Mouse (Mus musculus): ENCODE measurements around the gene Mog. TPM values are rescaled to one million over a fixed set of nuclear protein-coding genes. Genes with fewer than 3 reads are reported as not detected.

Mog gene
- total and polyA plus RNA-seq, 3 experiments, result not detected

DNA sequence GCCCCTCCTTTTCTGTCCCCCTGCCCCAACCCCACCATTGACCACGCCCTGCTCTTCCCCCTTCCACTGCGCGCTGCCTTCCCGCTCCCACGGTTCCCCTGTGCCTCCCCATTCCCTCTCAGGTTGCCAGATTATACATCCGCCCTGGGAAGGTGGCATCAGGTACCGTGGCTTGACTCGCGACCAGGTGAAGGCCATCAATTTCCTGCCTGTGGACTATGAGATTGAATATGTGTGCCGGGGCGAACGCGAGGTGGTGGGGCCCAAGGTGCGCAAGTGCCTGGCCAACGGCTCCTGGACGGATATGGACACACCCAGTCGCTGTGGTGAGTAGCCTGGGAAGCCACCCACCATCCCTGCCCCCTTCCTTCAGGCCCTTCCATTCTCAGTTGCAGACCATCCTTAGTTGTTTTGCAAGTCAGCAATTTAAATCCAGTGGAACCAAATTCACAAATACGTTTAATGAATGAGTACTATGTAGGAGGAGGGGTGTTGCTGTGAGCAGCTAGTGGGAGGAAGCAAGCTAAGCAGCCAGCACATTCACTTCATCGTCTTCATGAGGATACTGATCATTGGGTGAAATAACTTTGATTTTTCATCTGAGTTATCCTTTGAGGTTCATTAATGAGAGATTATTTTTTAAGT, 24.3 kb upstream of the Mog start:
- Histone ChIP-seq H3K36me3 (replicated peaks in 1 of 2; ENCODE audit: control insufficient read depth in 1 of 2, insufficient read depth in 1 of 2, low read length in 1 of 2) (peaks cover 3 to 31% of the 10 kb centered on the region in 2 experiments), H3K4me3 (replicated peaks in 1 of 3; ENCODE audit: low read depth in 2 of 3, low read length in 2 of 3, poor library complexity in 1 of 3) (no peak overlapping the region), H3K4me2 (ENCODE audit: insufficient read depth, low read depth, poor library complexity, severe bottlenecking) (no peak overlapping the region), H3K9me3 (replicated peaks; ENCODE audit: low read length) (no peaks in the 10 kb centered on the region), H3K4me1 (ENCODE audit: control insufficient read depth in 1 of 2, insufficient read depth in 2 of 2) (peaks cover 6 to 20% of the 10 kb centered on the region in 2 experiments), H3K9ac (ENCODE audit: insufficient read depth, low read depth) (no peak overlapping the region), H3K79me2 (replicated peaks; ENCODE audit: control insufficient read depth, extremely low read depth, insufficient read depth, poor library complexity, severe bottlenecking) (no peaks in the 10 kb centered on the region), H3K27ac (ENCODE audit: insufficient read depth, low read depth) (no peak overlapping the region), H3K27me3 (replicated peaks) (peaks cover 6% of the 10 kb centered on the region)
- DNase-seq (ENCODE audit: extremely low read depth), result no peak
- in situ Hi-C loops (cut with MboI; ENCODE audit: low pct_ligation_motif_present, low pct_unique_long_range_greater_than_20kb, low sequenced_read_pairs) (no loop called here), dilution Hi-C loops (cut with MboI; ENCODE audit: extremely low pct_ligation_motif_present, extremely low pct_unique_long_range_greater_than_20kb, low sequenced_read_pairs) (no loop called here)
- TF ChIP-seq POLR2A (IDR thresholded peaks at IDR 0.05; ENCODE audit: low read depth, low read length), result no peak
- TF ChIP-seq MAFK (IDR thresholded peaks at IDR 0.05; ENCODE audit: insufficient replicate concordance, low read length), result peak; percentile 70
- no peak for TF ChIP-seq JUN (IDR thresholded peaks at IDR 0.05; ENCODE audit: insufficient read depth, low read depth, low read length)
- TF ChIP-seq GABPA (IDR thresholded peaks at IDR 0.05; ENCODE audit: insufficient replicate concordance, low read depth, low read length), result no peak

DNA sequence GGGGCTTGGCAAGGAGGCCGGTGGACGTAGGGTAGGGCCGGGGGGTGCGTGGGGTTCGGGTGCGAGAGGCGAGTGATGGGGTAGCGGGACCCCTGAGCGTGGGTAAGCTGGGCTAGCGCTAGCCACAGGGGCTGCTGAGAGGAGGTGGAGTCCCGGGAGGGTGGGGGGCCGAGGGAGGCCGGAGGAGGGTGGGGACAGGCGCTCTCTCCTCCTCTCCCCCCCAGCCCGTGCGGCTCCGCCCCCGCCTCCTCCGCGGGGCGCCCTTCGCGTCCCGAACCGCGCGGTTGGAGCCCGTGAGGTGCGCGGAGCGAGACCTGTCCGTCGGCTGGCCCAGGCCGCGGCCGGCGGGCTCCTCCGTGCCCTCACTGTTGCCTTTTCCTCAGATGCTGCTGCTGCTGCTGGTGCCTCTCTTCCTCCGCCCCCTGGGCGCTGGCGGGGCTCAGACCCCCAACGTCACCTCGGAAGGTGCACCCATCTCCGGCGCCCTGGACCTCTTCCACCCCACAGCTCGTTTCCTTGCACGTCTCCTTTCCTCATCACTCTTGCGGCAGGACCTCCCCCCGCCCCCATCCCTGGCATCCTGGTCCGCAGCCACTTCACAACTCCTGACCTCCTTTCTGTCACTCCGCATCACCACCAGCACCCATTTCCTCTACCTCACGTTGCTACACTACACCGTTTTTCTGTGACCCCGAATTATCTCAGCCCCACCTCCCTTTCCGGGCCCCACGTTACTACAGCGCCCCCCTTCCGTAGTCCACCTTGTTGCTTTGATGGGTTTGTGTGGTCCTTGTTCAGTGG, 23.3 kb upstream of the Mog start:
- Histone ChIP-seq H3K9ac (ENCODE audit: insufficient read depth, low read depth) (peak overlapping the region; percentile 64), H3K9me3 (replicated peaks; ENCODE audit: low read length) (no peaks in the 10 kb centered on the region), H3K4me1 (ENCODE audit: control insufficient read depth in 1 of 2, insufficient read depth in 2 of 2) (peaks cover 6 to 20% of the 10 kb centered on the region in 2 experiments), H3K36me3 (replicated peaks in 1 of 2; ENCODE audit: control insufficient read depth in 1 of 2, insufficient read depth in 1 of 2, low read length in 1 of 2) (peaks cover 3 to 29% of the 10 kb centered on the region in 2 experiments), H3K27ac (ENCODE audit: insufficient read depth, low read depth) (no peak overlapping the region), H3K79me2 (replicated peaks; ENCODE audit: control insufficient read depth, extremely low read depth, insufficient read depth, poor library complexity, severe bottlenecking) (no peaks in the 10 kb centered on the region), H3K27me3 (replicated peaks) (peaks cover 6% of the 10 kb centered on the region), H3K4me2 (ENCODE audit: insufficient read depth, low read depth, poor library complexity, severe bottlenecking) (peak overlapping the region; percentile 72), H3K4me3 (replicated peaks in 1 of 3; ENCODE audit: low read depth in 2 of 3, low read length in 2 of 3, poor library complexity in 1 of 3) (peak overlapping the region; percentile 56 to 78 (median 75))
- in situ Hi-C loops (cut with MboI; ENCODE audit: low pct_ligation_motif_present, low pct_unique_long_range_greater_than_20kb, low sequenced_read_pairs) (no loop called here), dilution Hi-C loops (cut with MboI; ENCODE audit: extremely low pct_ligation_motif_present, extremely low pct_unique_long_range_greater_than_20kb, low sequenced_read_pairs) (no loop called here)
- no peak for TF ChIP-seq MYC (IDR thresholded peaks at IDR 0.05; ENCODE audit: low read depth, low read length)
- no peak for TF ChIP-seq PAX5 (IDR thresholded peaks at IDR 0.05; ENCODE audit: low read length)
- TF ChIP-seq GABPA (IDR thresholded peaks at IDR 0.05; ENCODE audit: insufficient replicate concordance, low read depth, low read length), result no peak
- TF ChIP-seq KAT2A (IDR thresholded peaks at IDR 0.05; ENCODE audit: insufficient replicate concordance, low read length), result no peak
- no peak for TF ChIP-seq IRF4 (IDR thresholded peaks at IDR 0.05; ENCODE audit: low read depth, low read length)
- no peak for TF ChIP-seq E2F4 (IDR thresholded peaks at IDR 0.05; ENCODE audit: insufficient replicate concordance, low read depth, low read length)
- TF ChIP-seq CHD1 (IDR thresholded peaks at IDR 0.05; ENCODE audit: low read depth, low read length), result no peak
- no peak for TF ChIP-seq ZMIZ1 (IDR thresholded peaks at IDR 0.05; ENCODE audit: low read depth, low read length)
- TF ChIP-seq JUN (IDR thresholded peaks at IDR 0.05; ENCODE audit: insufficient read depth, low read depth, low read length), result no peak
- TF ChIP-seq CTCF (conservative IDR thresholded peaks at IDR 0.05 in 1 of 2, IDR thresholded peaks at IDR 0.05 in 1 of 2; ENCODE audit: low read depth in 2 of 2, low read length in 2 of 2), result peak in 1 of 2 experiments; percentile 50; a peak in 2 of 4 replicates
- 0 out of 2 replicates have a peak, but pooled peaks have one; percentile 24 for TF ChIP-seq NELFE (IDR thresholded peaks at IDR 0.05; ENCODE audit: low read depth, low read length)
- TF ChIP-seq SMC3 (IDR thresholded peaks at IDR 0.05; ENCODE audit: low read depth, low read length), result peak; percentile 20; the same call in 1 of the 2 replicates
- no peak for TF ChIP-seq ELF1 (IDR thresholded peaks at IDR 0.05; ENCODE audit: low read depth, low read length)
- no peak; the same call in 1 of the 2 replicates for TF ChIP-seq MXI1 (IDR thresholded peaks at IDR 0.05; ENCODE audit: low read depth, low read length)
- TF ChIP-seq USF1 (IDR thresholded peaks at IDR 0.05; ENCODE audit: low read depth, low read length), result no peak
- TF ChIP-seq CHD2 (IDR thresholded peaks at IDR 0.05; ENCODE audit: low read length), result no peak
- peak; percentile 3 for TF ChIP-seq RAD21 (IDR thresholded peaks at IDR 0.05; ENCODE audit: low read depth, low read length)
- no peak for TF ChIP-seq TCF12 (IDR thresholded peaks at IDR 0.05; ENCODE audit: low read depth, low read length)
- no peak for TF ChIP-seq NRF1 (IDR thresholded peaks at IDR 0.05; ENCODE audit: low read depth, low read length)
- TF ChIP-seq BHLHE40 (IDR thresholded peaks at IDR 0.05; ENCODE audit: low read depth, low read length), result no peak
- DNase-seq (ENCODE audit: extremely low read depth), result peak; percentile 24
